Mouse (Mus musculus) forebrain, embryonic 10.5 days (tissue): ENCODE results near the gene Sipa1l1. TPM values are rescaled to one million over a fixed set of nuclear protein-coding genes. Genes with fewer than 3 reads are reported as not detected.
"Not testable (repeated sequence)": the region's sequence is repeated elsewhere in the genome, so short reads cannot be mapped to it uniquely, and the experiment has no call there.

Experiments
- DNase-seq: peaks from one replicate; pipeline ENCODE4 v3.0.0-alpha.2; 2017; ENCODE audit warnings: low spot score; ENCODE audit errors: extremely low spot score
- H3K27ac ChIP-seq: fragments of 300-500 bp; sonication (generic); 2 replicates; pipeline ENCODE4 v1.5.1; 2016; ENCODE audit warnings: mild to moderate bottlenecking
- H3K27me3 ChIP-seq: fragments of 300-500 bp; sonication (generic); 2 replicates; pipeline ENCODE4 v1.6.1; 2016; ENCODE audit warnings: mild to moderate bottlenecking; ENCODE audit not compliant: poor library complexity, severe bottlenecking
- H3K36me3 ChIP-seq: fragments of 300-500 bp; sonication (generic); replicated peaks from 2 replicates; pipeline ENCODE4 v1.6.1; 2016; ENCODE audit warnings: mild to moderate bottlenecking, moderate library complexity
- H3K4me1 ChIP-seq: fragments of 300-500 bp; sonication (generic); 2 replicates; pipeline ENCODE4 v1.6.1; 2016
- H3K4me3 ChIP-seq: fragments of 300-500 bp; sonication (generic); 2 replicates; pipeline ENCODE4 v1.5.1; 2016; ENCODE audit warnings: mild to moderate bottlenecking, moderate library complexity
- H3K9me3 ChIP-seq: fragments of 300-500 bp; sonication (generic); 2 replicates; pipeline ENCODE4 v1.6.1; 2016; ENCODE audit warnings: mild to moderate bottlenecking, moderate library complexity
- WGBS: fragments of 180-500 bp; shearing (Covaris S2); methylation state at CpG from one replicate; pipeline ENCODE4 v1.1.7; 2016; 5-methylcytosine and 5-hydroxymethylcytosine counted together
- polyA plus RNA-seq: library from polyadenylated mRNA; unstranded; fragments of >200 nt; fragmentation: Nextera tagmentation; extraction: Ambion mirVana; gene quantifications from 2 replicates; pipeline ENCODE4 v1.2.1, GENCODE M21; 2016

The Sipa1l1 gene
- polyA plus RNA-seq, 1 experiment from 2014 or later = 40.6 TPM

GRCm38 (mm10) chr12:82158516-82158915 is 10.6 kb upstream of the Sipa1l1 start:
- Histone ChIP-seq H3K27ac (no peak overlapping the region), H3K36me3 (no peaks in the 10 kb centered on the region), H3K27me3 (no peaks in the 10 kb centered on the region), H3K4me1 (no peaks in the 10 kb centered on the region), H3K9me3 (peaks cover 4% of the 10 kb centered on the region; the same call in 1 of the 2 replicates), H3K4me3 (no peak overlapping the region)
- DNase-seq = no peak
- 93% methylated on average over 16 of the region's 16 CpGs for WGBS

GRCm38 (mm10) chr12:82159372-82159771 is 9.7 kb upstream of the Sipa1l1 start:
- 92% methylated on average over 3 of the region's 3 CpGs for WGBS
- DNase-seq = no peak
- H3K4me3 ChIP-seq = no peak overlapping the region
- H3K36me3 ChIP-seq = no peaks in the 10 kb centered on the region
- H3K9me3 ChIP-seq = peaks cover 4% of the 10 kb centered on the region; the same call in 1 of the 2 replicates
- H3K27me3 ChIP-seq = no peaks in the 10 kb centered on the region
- H3K4me1 ChIP-seq = no peaks in the 10 kb centered on the region
- H3K27ac ChIP-seq = no peak overlapping the region

GRCm38 (mm10) chr12:82165651-82166050 is 3.5 kb upstream of the Sipa1l1 start:
- no peaks in the 10 kb centered on the region for H3K36me3 ChIP-seq
- peaks cover 37% of the 10 kb centered on the region for H3K4me1 ChIP-seq
- WGBS = 85% methylated on average over 4 of the region's 4 CpGs
- H3K4me3 ChIP-seq = peak overlapping the region; percentile 19; the same call in 1 of the 2 replicates
- H3K27ac ChIP-seq = peak overlapping the region; percentile 77
- no peaks in the 10 kb centered on the region for H3K27me3 ChIP-seq
- no peak for DNase-seq
- no peaks in the 10 kb centered on the region for H3K9me3 ChIP-seq

- Histone ChIP-seq H3K27ac (peak overlapping the region; percentile 77), H3K4me1 (peaks cover 42% of the 10 kb centered on the region), H3K4me3 (peak overlapping the region; percentile 19; the same call in 1 of the 2 replicates), H3K9me3 (no peaks in the 10 kb centered on the region), H3K27me3 (no peaks in the 10 kb centered on the region), H3K36me3 (no peaks in the 10 kb centered on the region)
- 36% methylated on average over 14 of the region's 14 CpGs for WGBS
- peak; percentile 45 for DNase-seq
These were observed 3.0 kb upstream of the Sipa1l1 start for GRCm38 (mm10) chr12:82166101-82166571.

GRCm38 (mm10) chr12:82169571-82170431 is 681 bp downstream of the Sipa1l1 start:
- Histone ChIP-seq H3K4me3 (peak overlapping the region; percentile 97), H3K27ac (peak overlapping the region; percentile 100), H3K36me3 (0 out of 2 replicates have a peak, but pooled peaks cover 3% of the 10 kb centered on the region), H3K4me1 (peaks cover 78% of the 10 kb centered on the region), H3K9me3 (no peaks in the 10 kb centered on the region), H3K27me3 (no peaks in the 10 kb centered on the region)
- 1% methylated on average over 103 of the region's 109 CpGs for WGBS
- peak; percentile 70 for DNase-seq

- H3K9me3 ChIP-seq = no peaks in the 10 kb centered on the region
- DNase-seq = no peak
- H3K27ac ChIP-seq = peak overlapping the region; percentile 100
- peaks cover 9% of the 10 kb centered on the region for H3K36me3 ChIP-seq
- peaks cover 75% of the 10 kb centered on the region for H3K4me1 ChIP-seq
- no peaks in the 10 kb centered on the region for H3K27me3 ChIP-seq
- 3% methylated on average over 29 of the region's 29 CpGs for WGBS
- peak overlapping the region; percentile 97 for H3K4me3 ChIP-seq
These were observed 1.6 kb downstream of the Sipa1l1 start for GRCm38 (mm10) chr12:82170461-82171279.

- H3K27me3 ChIP-seq = no peaks in the 10 kb centered on the region
- peaks cover 66% of the 10 kb centered on the region for H3K4me1 ChIP-seq
- peak overlapping the region; percentile 97 for H3K4me3 ChIP-seq
- no peaks in the 10 kb centered on the region; the same call in 1 of the 2 replicates for H3K9me3 ChIP-seq
- DNase-seq = peak; percentile 25
- H3K36me3 ChIP-seq = peaks cover 17% of the 10 kb centered on the region
- 31% methylated on average over 10 of the region's 10 CpGs for WGBS
- H3K27ac ChIP-seq = no peak overlapping the region
These were observed 2.5 kb downstream of the Sipa1l1 start for GRCm38 (mm10) chr12:82171591-82171990.

GRCm38 (mm10) chr12:82173623-82174022 is 4.5 kb downstream of the Sipa1l1 start:
- no peak overlapping the region for H3K4me3 ChIP-seq
- H3K27me3 ChIP-seq = no peaks in the 10 kb centered on the region
- no peak overlapping the region for H3K27ac ChIP-seq
- H3K4me1 ChIP-seq = peaks cover 51% of the 10 kb centered on the region
- 91% methylated on average over 1 of the region's 1 CpGs for WGBS
- peaks cover 25% of the 10 kb centered on the region for H3K36me3 ChIP-seq
- no peak for DNase-seq
- no peaks in the 10 kb centered on the region; the same call in 1 of the 2 replicates for H3K9me3 ChIP-seq

- Histone ChIP-seq H3K4me3 (no peak overlapping the region), H3K36me3 (peaks cover 41% of the 10 kb centered on the region), H3K9me3 (no peaks in the 10 kb centered on the region; the same call in 1 of the 2 replicates), H3K4me1 (peaks cover 40% of the 10 kb centered on the region), H3K27ac (no peak overlapping the region), H3K27me3 (no peaks in the 10 kb centered on the region)
- no peak for DNase-seq
- WGBS = 93% methylated on average over 3 of the region's 3 CpGs
These were observed 6.6 kb downstream of the Sipa1l1 start for GRCm38 (mm10) chr12:82175709-82176108.

GRCm38 (mm10) chr12:82178636-82179035 is 9.5 kb downstream of the Sipa1l1 start:
- Histone ChIP-seq H3K27ac (no peak overlapping the region), H3K27me3 (no peaks in the 10 kb centered on the region), H3K4me1 (peaks cover 11% of the 10 kb centered on the region), H3K36me3 (peaks cover 67% of the 10 kb centered on the region), H3K9me3 (peaks cover 21% of the 10 kb centered on the region; the same call in 1 of the 2 replicates), H3K4me3 (no peak overlapping the region)
- 94% methylated on average over 4 of the region's 4 CpGs for WGBS
- DNase-seq = no peak

- WGBS = 94% methylated on average over 4 of the region's 4 CpGs
- Histone ChIP-seq H3K4me3 (no peak overlapping the region), H3K27me3 (no peaks in the 10 kb centered on the region), H3K27ac (no peak overlapping the region), H3K36me3 (peaks cover 74% of the 10 kb centered on the region), H3K9me3 (peaks cover 23% of the 10 kb centered on the region; the same call in 1 of the 2 replicates), H3K4me1 (peaks cover 1% of the 10 kb centered on the region; the same call in 1 of the 2 replicates)
- DNase-seq = no peak
These were observed 10.5 kb downstream of the Sipa1l1 start for GRCm38 (mm10) chr12:82179626-82180025.

GRCm38 (mm10) chr12:82186156-82186555 is 17.0 kb downstream of the Sipa1l1 start:
- H3K4me3 ChIP-seq, H3K27ac ChIP-seq, H3K27me3 ChIP-seq, DNase-seq: not testable (repeated sequence)
- Histone ChIP-seq H3K4me1 (peaks cover 42% of the 10 kb centered on the region), H3K36me3 (peaks cover 36% of the 10 kb centered on the region), H3K9me3 (peaks cover 26% of the 10 kb centered on the region; the same call in 1 of the 2 replicates)
